ENCODE assay signal across 10 mouse cellular contexts in the genomic region with DNA sequence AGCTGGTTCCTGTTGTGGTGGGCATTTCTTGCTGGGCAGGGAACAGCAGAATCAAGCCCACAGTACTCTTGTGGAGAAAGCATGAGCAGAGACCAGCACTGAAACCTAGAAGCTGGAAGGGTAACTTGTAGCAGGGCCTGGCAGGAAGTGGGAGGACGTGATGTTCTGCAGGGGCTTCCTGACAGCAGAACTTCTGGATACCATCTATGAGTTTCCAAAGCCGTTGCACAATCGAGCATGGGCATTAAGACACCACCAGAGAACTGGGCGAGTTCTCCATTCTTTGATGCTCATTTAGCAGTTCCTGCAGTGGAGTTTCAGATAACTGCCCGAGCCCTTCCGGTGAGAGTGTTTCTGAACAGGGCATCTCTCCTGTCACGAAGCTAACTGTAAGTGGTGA. TPM values are rescaled to one million over a fixed set of nuclear protein-coding genes. Genes with fewer than 3 reads are reported as not detected.
DNase-seq lines count a peak whose midpoint lies in the region; ATAC-seq lines count a peak whose summit lies in the region.
"Had no signal": no experiment of that assay in that cellular context is flagged by ENCODE, and none has a peak within 500 bp of the region (broad histone marks: within the 10 kb centered on the region; RNA-seq: fewer than 3 reads in every experiment).

No protein-coding gene starts in this region.

- peak; percentile 9 for DNase-seq in adrenal gland, adult 2 months
- DNase-seq in adrenal gland, postnatal 4 days (ENCODE audit: low spot score in 2 of 2) = no peak
- peak; percentile 28 for DNase-seq in liver
- no peak for DNase-seq in liver, embryonic 11.5 days (ENCODE audit: low spot score)
- peak; percentile 7 for DNase-seq in lung, postnatal 10 days
- DNase-seq in thymus, postnatal 25 days = peak; percentile 54
- no peak for DNase-seq in cerebellum, adult 9-10 months

- H3K4me1 ChIP-seq in liver, embryonic 11.5 days (replicated peaks; ENCODE audit: control insufficient read depth, insufficient read depth, low read length) = no peaks in the 10 kb centered on the region; the same call in 1 of the 2 replicates
- H3K4me1 ChIP-seq in midbrain, embryonic 15.5 days = no peaks in the 10 kb centered on the region
- H3K4me1 ChIP-seq: midbrain, embryonic 10.5 days had no signal

- H3K4me2 ChIP-seq in liver, embryonic 11.5 days = no peak overlapping the region
- H3K4me2 ChIP-seq in midbrain, embryonic 15.5 days = no peak overlapping the region

- H3K4me3 ChIP-seq in liver, embryonic 11.5 days (ENCODE audit: low read depth, low read length) = no peak overlapping the region
- H3K4me3 ChIP-seq in midbrain, embryonic 15.5 days = no peak overlapping the region
- H3K4me3 ChIP-seq: midbrain, embryonic 10.5 days had no signal

- 33% methylated on average over 7 of the region's 7 CpGs for WGBS in liver, embryonic 11.5 days
- 89% methylated on average over 7 of the region's 7 CpGs for WGBS in midbrain, embryonic 15.5 days

- no peaks in the 10 kb centered on the region for H3K9me3 ChIP-seq in liver, embryonic 11.5 days (ENCODE audit: control insufficient read depth, low read length)
- H3K9me3 ChIP-seq in midbrain, embryonic 15.5 days = no peaks in the 10 kb centered on the region
- H3K9me3 ChIP-seq: midbrain, embryonic 10.5 days had no signal

- no peak overlapping the region for H3K27ac ChIP-seq in liver, embryonic 11.5 days (ENCODE audit: low read depth, low read length)
- H3K27ac ChIP-seq in midbrain, embryonic 15.5 days = no peak overlapping the region
- H3K27ac ChIP-seq: kidney, postnatal 0 days; midbrain, embryonic 10.5 days had no signal

- no peak overlapping the region for H3K9ac ChIP-seq in liver, embryonic 11.5 days (ENCODE audit: low read depth, low read length)
- H3K9ac ChIP-seq in midbrain, embryonic 15.5 days = no peak overlapping the region

- no peaks in the 10 kb centered on the region for H3K36me3 ChIP-seq in liver, embryonic 11.5 days (ENCODE audit: control insufficient read depth, insufficient read depth, low read length)
- H3K36me3 ChIP-seq in midbrain, embryonic 15.5 days (replicated peaks) = no peaks in the 10 kb centered on the region
- H3K36me3 ChIP-seq: midbrain, embryonic 10.5 days had no signal

- no peaks in the 10 kb centered on the region for H3K27me3 ChIP-seq in liver, embryonic 11.5 days (replicated peaks; ENCODE audit: control insufficient read depth, insufficient read depth, low read length)
- H3K27me3 ChIP-seq in midbrain, embryonic 15.5 days (replicated peaks) = no peaks in the 10 kb centered on the region

- no peak for ATAC-seq in liver, embryonic 11.5 days (replicated peaks; ENCODE audit: low FRiP score)
- no peak for ATAC-seq in midbrain, embryonic 15.5 days (replicated peaks)

RNA-seq across cellular contexts. Expression of gene F13a1, which starts 6.6 kb away (rescaled TPM):
- 10 to 100 TPM; 11.4 to 24.7 TPM for total RNA-seq in adrenal gland, adult 2 months (2021)
- 0.71 and 0.79 TPM in 2 replicates for polyA plus RNA-seq in adrenal gland, adult 2 months (2012; rRNA removed)
- total RNA-seq in adrenal gland, postnatal 4 days (2021) = 10 to 100 TPM; 12.0 to 12.5 TPM
- 7.9 and 10.1 TPM in 2 replicates for polyA plus RNA-seq in liver, embryonic 11.5 days (2014; fragmentation: Nextera tagmentation; extraction: Ambion mirVana)
- polyA plus RNA-seq in midbrain, embryonic 15.5 days (2015; fragmentation: Nextera tagmentation; extraction: Ambion mirVana) = 17.3 and 19.4 TPM in 2 replicates

Comparison
In these comparisons a context has a peak if more than half of its experiments do, and no peak if none do; other contexts are left out.
1. DNase-seq: peak in adrenal gland, adult 2 months (single experiment), liver (single experiment), lung, postnatal 10 days (single experiment) and thymus, postnatal 25 days (single experiment); none in adrenal gland, postnatal 4 days (0 of 2), liver, embryonic 11.5 days (single experiment) and cerebellum, adult 9-10 months (single experiment).